Mouse (Mus musculus): ENCODE results near the gene BC048507. TPM values are rescaled to one million over a fixed set of nuclear protein-coding genes. Genes with fewer than 3 reads are reported as not detected.
"Not testable (repeated sequence)": the region's sequence is repeated elsewhere in the genome, so short reads cannot be mapped to it uniquely, and the experiment has no call there.

The BC048507 gene
- polyA plus RNA-seq, 1 experiment, result not detected

DNA sequence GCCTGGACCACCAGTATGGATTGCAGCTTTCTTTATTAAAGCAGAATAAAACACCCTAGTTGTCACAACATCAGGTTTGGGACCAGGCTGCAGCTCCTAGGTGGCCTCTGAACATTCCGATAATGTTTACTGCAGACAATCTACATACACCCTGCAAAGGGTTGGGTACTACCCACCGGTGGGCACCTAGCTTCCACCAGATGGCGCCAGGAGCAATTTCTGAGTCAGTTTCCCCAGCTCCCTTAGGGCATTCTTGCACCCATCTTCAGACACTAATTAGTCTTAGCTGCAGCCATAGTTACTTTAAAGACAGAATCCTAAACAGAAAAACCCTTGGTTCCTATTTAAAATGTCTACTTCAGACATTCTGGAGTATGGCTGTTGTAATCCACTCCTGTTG is 4.8 kb downstream of the BC048507 start:
- H3K4me2 ChIP-seq (ENCODE audit: low read depth), result no peak overlapping the region
- no peak overlapping the region for H3K4me3 ChIP-seq
- H3K27me3 ChIP-seq (ENCODE audit: control insufficient read depth, insufficient read depth, insufficient read length), result no peaks in the 10 kb centered on the region
- no peak for TF ChIP-seq SRF (IDR thresholded peaks at IDR 0.05; ENCODE audit: control insufficient read depth, insufficient read length, low read depth)
- TF ChIP-seq MYOG (IDR thresholded peaks at IDR 0.05; ENCODE audit: control insufficient read depth in 1 of 3, insufficient read depth in 1 of 3, insufficient read length in 2 of 3, low read depth in 2 of 3), result no peak
- TF ChIP-seq TCF12 (IDR thresholded peaks at IDR 0.05; ENCODE audit: insufficient read depth, poor library complexity, severe bottlenecking), result no peak
- no peak for TF ChIP-seq USF1 (IDR thresholded peaks at IDR 0.05; ENCODE audit: low read depth)
- TF ChIP-seq POLR2AphosphoS2 (IDR thresholded peaks at IDR 0.05; ENCODE audit: insufficient read length, low read depth), result no peak
- no peak for TF ChIP-seq POLR2A (IDR thresholded peaks at IDR 0.05; ENCODE audit: insufficient read length, low read depth)
- TF ChIP-seq MYOD1 (IDR thresholded peaks at IDR 0.05; ENCODE audit: control insufficient read depth in 1 of 3, insufficient read length in 2 of 3, low read depth in 2 of 3), result no peak
- no peak for TF ChIP-seq MAX (IDR thresholded peaks at IDR 0.05; ENCODE audit: low read depth)
- no peak for TF ChIP-seq TCF3 (IDR thresholded peaks at IDR 0.05; ENCODE audit: insufficient read length, low read depth)
- no peak for TF ChIP-seq REST (IDR thresholded peaks at IDR 0.05; ENCODE audit: insufficient read depth, insufficient read length)
- TF ChIP-seq E2F4 (IDR thresholded peaks at IDR 0.05; ENCODE audit: insufficient read depth), result no peak
- TF ChIP-seq CEBPB (IDR thresholded peaks at IDR 0.05; ENCODE audit: insufficient read depth, poor library complexity, severe bottlenecking), result no peak
- no peaks in the 10 kb centered on the region for H3K79me2 ChIP-seq (ENCODE audit: control insufficient read depth, insufficient read depth)
- H3K36me3 ChIP-seq (ENCODE audit: control insufficient read depth, insufficient read depth), result no peaks in the 10 kb centered on the region
- no peak overlapping the region for H3ac ChIP-seq (ENCODE audit: control insufficient read depth, insufficient read length)

DNA sequence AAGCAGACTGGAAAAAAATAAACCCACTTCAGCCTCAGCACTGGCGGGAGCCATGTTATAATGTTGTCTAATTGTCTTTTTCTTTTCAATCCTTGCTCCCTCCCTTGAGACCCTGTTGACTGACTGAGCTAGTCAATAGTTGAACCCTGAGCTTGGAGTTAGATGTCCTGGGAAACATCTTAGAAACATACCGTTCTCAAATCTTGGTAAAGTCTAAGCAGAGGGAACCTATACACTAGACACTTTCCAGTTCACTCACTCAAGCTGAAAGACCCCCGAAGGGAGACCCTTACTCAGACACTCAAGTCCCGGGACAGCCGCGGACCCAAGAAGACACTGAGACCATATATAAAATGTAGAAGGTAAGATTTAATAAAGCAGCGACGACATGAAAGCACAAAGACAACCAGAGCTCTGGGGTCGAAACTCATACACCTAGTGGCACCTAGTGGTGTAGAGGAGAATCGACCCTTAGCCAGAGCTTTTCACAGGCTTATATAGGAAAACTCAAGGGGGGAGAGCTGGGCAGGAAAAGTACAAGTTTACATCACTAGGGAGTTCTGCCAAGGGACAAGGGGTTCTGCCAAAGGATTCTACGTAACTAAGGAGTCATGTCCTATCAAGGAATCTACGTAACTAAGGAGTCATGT is 13.0 kb downstream of the BC048507 start:
- not testable (repeated sequence) for H3K4me2 ChIP-seq (ENCODE audit: low read depth); H3K4me3 ChIP-seq; H3K27me3 ChIP-seq (ENCODE audit: control insufficient read depth, insufficient read depth, insufficient read length); H3ac ChIP-seq (ENCODE audit: control insufficient read depth, insufficient read length); H3K36me3 ChIP-seq (ENCODE audit: control insufficient read depth, insufficient read depth); H3K79me2 ChIP-seq (ENCODE audit: control insufficient read depth, insufficient read depth)

DNA sequence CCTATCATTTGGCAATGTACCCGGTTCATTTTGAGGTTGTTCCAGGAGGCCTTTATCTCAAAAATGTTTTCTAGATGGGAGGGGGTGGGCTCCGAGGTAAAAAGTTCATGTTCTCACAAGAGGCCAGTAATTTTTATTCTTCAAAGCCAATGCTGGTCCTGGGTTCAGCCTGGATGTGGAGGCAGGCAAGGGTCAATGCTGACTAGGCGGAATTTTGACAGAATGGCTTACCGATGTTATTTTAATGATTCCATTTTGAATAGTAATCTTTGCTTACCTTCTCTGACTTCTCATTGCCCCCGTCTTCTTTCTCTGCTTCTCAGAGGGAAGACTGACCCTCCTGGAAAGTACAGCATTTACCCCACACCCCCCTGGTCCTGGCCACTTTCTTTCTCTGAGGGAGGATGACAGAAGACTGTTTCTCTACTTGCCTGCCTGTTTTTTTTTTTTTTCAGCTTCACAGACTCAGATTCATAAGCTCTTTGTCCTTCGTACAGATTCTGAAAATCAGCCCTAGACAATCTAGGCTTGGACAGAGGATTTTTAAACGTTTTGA is 13.7 kb downstream of the BC048507 start:
- no peak overlapping the region for H3K4me2 ChIP-seq (ENCODE audit: low read depth)
- no peaks in the 10 kb centered on the region for H3K36me3 ChIP-seq (ENCODE audit: control insufficient read depth, insufficient read depth)
- H3ac ChIP-seq (ENCODE audit: control insufficient read depth, insufficient read length), result no peak overlapping the region
- H3K79me2 ChIP-seq (ENCODE audit: control insufficient read depth, insufficient read depth), result no peaks in the 10 kb centered on the region
- no peaks in the 10 kb centered on the region for H3K27me3 ChIP-seq (ENCODE audit: control insufficient read depth, insufficient read depth, insufficient read length)
- no peak overlapping the region for H3K4me3 ChIP-seq
- no peak for TF ChIP-seq POLR2AphosphoS2 (IDR thresholded peaks at IDR 0.05; ENCODE audit: insufficient read length, low read depth)
- no peak for TF ChIP-seq SRF (IDR thresholded peaks at IDR 0.05; ENCODE audit: control insufficient read depth, insufficient read length, low read depth)
- TF ChIP-seq MYOD1 (IDR thresholded peaks at IDR 0.05; ENCODE audit: control insufficient read depth in 1 of 3, insufficient read length in 2 of 3, low read depth in 2 of 3), result no peak
- TF ChIP-seq CEBPB (IDR thresholded peaks at IDR 0.05; ENCODE audit: insufficient read depth, poor library complexity, severe bottlenecking), result no peak
- TF ChIP-seq MYOG (IDR thresholded peaks at IDR 0.05; ENCODE audit: control insufficient read depth in 1 of 3, insufficient read depth in 1 of 3, insufficient read length in 2 of 3, low read depth in 2 of 3), result no peak
- no peak for TF ChIP-seq USF1 (IDR thresholded peaks at IDR 0.05; ENCODE audit: low read depth)

DNA sequence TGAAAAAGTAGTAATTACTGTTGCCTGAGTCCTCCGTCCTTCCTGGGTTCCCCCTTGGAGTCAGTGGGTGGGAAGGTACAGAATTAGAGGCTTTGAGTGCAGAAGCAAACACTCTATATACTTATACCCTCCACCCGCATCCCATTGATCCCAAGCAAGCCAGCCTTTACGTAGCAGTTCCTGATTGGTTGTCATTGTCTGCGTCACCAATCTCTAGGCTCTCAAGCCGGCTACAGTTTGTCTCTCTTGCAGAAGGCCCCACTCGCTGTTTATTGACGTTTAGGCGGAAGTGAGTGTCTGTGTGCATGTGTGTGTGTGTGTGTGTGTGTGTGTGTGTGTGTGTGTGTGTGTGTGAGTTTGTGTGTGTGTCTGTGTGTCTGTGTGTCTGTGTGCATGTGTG is 20.8 kb downstream of the BC048507 start:
- no peaks in the 10 kb centered on the region for H3K79me2 ChIP-seq (ENCODE audit: control insufficient read depth, insufficient read depth)
- no peak overlapping the region for H3K4me2 ChIP-seq (ENCODE audit: low read depth)
- H3K36me3 ChIP-seq (ENCODE audit: control insufficient read depth, insufficient read depth), result no peaks in the 10 kb centered on the region
- no peaks in the 10 kb centered on the region for H3K27me3 ChIP-seq (ENCODE audit: control insufficient read depth, insufficient read depth, insufficient read length)
- H3K4me3 ChIP-seq, result no peak overlapping the region
- H3ac ChIP-seq (ENCODE audit: control insufficient read depth, insufficient read length), result no peak overlapping the region
- no peak for TF ChIP-seq MYOG (IDR thresholded peaks at IDR 0.05; ENCODE audit: control insufficient read depth in 1 of 3, insufficient read depth in 1 of 3, insufficient read length in 2 of 3, low read depth in 2 of 3)
- no peak for TF ChIP-seq REST (IDR thresholded peaks at IDR 0.05; ENCODE audit: insufficient read depth, insufficient read length)
- TF ChIP-seq CEBPB (IDR thresholded peaks at IDR 0.05; ENCODE audit: insufficient read depth, poor library complexity, severe bottlenecking), result no peak
- no peak for TF ChIP-seq TCF3 (IDR thresholded peaks at IDR 0.05; ENCODE audit: insufficient read length, low read depth)
- TF ChIP-seq USF1 (IDR thresholded peaks at IDR 0.05; ENCODE audit: low read depth), result no peak
- no peak for TF ChIP-seq SRF (IDR thresholded peaks at IDR 0.05; ENCODE audit: control insufficient read depth, insufficient read length, low read depth)
- no peak for TF ChIP-seq MYOD1 (IDR thresholded peaks at IDR 0.05; ENCODE audit: control insufficient read depth in 1 of 3, insufficient read length in 2 of 3, low read depth in 2 of 3)
- TF ChIP-seq POLR2A (IDR thresholded peaks at IDR 0.05; ENCODE audit: insufficient read length, low read depth), result no peak

DNA sequence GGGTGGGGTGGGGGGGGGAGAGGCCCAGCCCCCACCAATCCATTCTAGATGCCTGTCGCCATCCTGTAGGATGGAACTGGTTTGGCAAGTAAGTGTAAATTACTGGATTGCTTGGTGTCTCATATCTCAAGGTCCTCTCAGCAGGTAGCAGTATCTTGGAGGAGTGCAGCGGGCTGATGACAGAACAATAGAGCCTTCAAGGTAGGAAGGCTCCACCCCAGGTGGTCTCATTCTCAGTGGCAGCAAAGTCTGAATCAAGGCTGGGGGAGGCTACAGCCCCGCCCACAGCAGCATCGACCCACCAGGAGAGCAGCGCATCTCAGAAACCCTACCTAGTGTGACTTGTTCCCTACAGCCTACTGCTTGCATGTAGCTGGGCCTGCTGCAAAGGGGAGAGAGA is 46.6 kb downstream of the BC048507 start:
- Histone ChIP-seq H3ac (ENCODE audit: control insufficient read depth, insufficient read length) (no peak overlapping the region), H3K4me3 (no peak overlapping the region), H3K27me3 (ENCODE audit: control insufficient read depth, insufficient read depth, insufficient read length) (no peaks in the 10 kb centered on the region), H3K79me2 (ENCODE audit: control insufficient read depth, insufficient read depth) (no peaks in the 10 kb centered on the region), H3K4me2 (ENCODE audit: low read depth) (no peak overlapping the region), H3K36me3 (ENCODE audit: control insufficient read depth, insufficient read depth) (no peaks in the 10 kb centered on the region)
- no peak for TF ChIP-seq MYOD1 (IDR thresholded peaks at IDR 0.05; ENCODE audit: control insufficient read depth in 1 of 3, insufficient read length in 2 of 3, low read depth in 2 of 3)
- TF ChIP-seq CEBPB (IDR thresholded peaks at IDR 0.05; ENCODE audit: insufficient read depth, poor library complexity, severe bottlenecking), result no peak
- no peak for TF ChIP-seq USF1 (IDR thresholded peaks at IDR 0.05; ENCODE audit: low read depth)
- TF ChIP-seq SRF (IDR thresholded peaks at IDR 0.05; ENCODE audit: control insufficient read depth, insufficient read length, low read depth), result no peak
- TF ChIP-seq MAX (IDR thresholded peaks at IDR 0.05; ENCODE audit: low read depth), result no peak
- no peak for TF ChIP-seq POLR2AphosphoS2 (IDR thresholded peaks at IDR 0.05; ENCODE audit: insufficient read length, low read depth)
- TF ChIP-seq TCF12 (IDR thresholded peaks at IDR 0.05; ENCODE audit: insufficient read depth, poor library complexity, severe bottlenecking), result no peak
- TF ChIP-seq E2F4 (IDR thresholded peaks at IDR 0.05; ENCODE audit: insufficient read depth), result no peak
- TF ChIP-seq TCF3 (IDR thresholded peaks at IDR 0.05; ENCODE audit: insufficient read length, low read depth), result no peak
- no peak for TF ChIP-seq REST (IDR thresholded peaks at IDR 0.05; ENCODE audit: insufficient read depth, insufficient read length)
- no peak for TF ChIP-seq MYOG (IDR thresholded peaks at IDR 0.05; ENCODE audit: control insufficient read depth in 1 of 3, insufficient read depth in 1 of 3, insufficient read length in 2 of 3, low read depth in 2 of 3)
- TF ChIP-seq POLR2A (IDR thresholded peaks at IDR 0.05; ENCODE audit: insufficient read length, low read depth), result no peak

Other genes starting within 250 kb of the BC048507 start
- gene Gm49345, start 225.6 kb upstream of the BC048507 start, polyA plus RNA-seq (2012; fragmentation: generic; extraction: Trizol), result 0.30 TPM
- gene Zfp729a, start 225.5 kb upstream of the BC048507 start, polyA plus RNA-seq (2012; fragmentation: generic; extraction: Trizol), result 0.88 TPM
- 0.52 TPM for gene Zfp738, start 176.3 kb upstream of the BC048507 start, polyA plus RNA-seq (2012; fragmentation: generic; extraction: Trizol)
- gene Zfp65, start 134.2 kb upstream of the BC048507 start, polyA plus RNA-seq (2012; fragmentation: generic; extraction: Trizol), result 1.3 TPM
- gene Zfp85, start 108.1 kb upstream of the BC048507 start, polyA plus RNA-seq (2012; fragmentation: generic; extraction: Trizol), result 0.66 TPM
- 0.08 TPM for gene Zfp493, start 83.6 kb upstream of the BC048507 start, polyA plus RNA-seq (2012; fragmentation: generic; extraction: Trizol)
- gene Zfp273, start 49.6 kb upstream of the BC048507 start, polyA plus RNA-seq (2012; fragmentation: generic; extraction: Trizol), result 0.17 TPM
- gene Gm10037, start 32.2 kb upstream of the BC048507 start, polyA plus RNA-seq (2012; fragmentation: generic; extraction: Trizol), result not detected

All from myocyte (in vitro differentiated cells).